Mouse (Mus musculus): ENCODE measurements around the gene 4933406M09Rik.
A peak's percentile ranks its signal among the peaks of the same experiment; 100 is the strongest.

The 4933406M09Rik gene

DNA sequence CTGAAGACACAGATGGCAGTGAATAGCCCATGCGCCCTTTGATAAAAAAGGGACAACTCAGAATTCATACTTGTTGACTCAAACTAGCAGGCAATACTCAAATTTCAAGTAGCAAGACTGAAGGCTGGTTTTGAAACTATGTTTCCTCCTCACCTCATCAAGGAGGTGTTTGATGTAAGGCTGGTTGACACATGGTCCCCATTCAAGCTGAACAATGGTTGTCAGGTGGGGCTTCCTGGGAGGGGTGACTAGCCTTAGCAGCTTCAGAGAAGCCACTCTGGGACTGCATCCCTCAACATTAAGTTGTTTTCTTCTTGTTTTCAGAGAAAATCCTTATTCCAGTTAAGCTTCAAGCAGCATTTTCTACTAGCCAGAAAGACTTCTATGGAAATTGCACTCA, at the start of gene 4933406M09Rik:
Gene 4933406M09Rik, plus strand, starts transcription at position 275 of the 400 bp plus-strand sequence.
- no peak for DNase-seq (ENCODE audit: low spot score in 2 of 2)

DNA sequence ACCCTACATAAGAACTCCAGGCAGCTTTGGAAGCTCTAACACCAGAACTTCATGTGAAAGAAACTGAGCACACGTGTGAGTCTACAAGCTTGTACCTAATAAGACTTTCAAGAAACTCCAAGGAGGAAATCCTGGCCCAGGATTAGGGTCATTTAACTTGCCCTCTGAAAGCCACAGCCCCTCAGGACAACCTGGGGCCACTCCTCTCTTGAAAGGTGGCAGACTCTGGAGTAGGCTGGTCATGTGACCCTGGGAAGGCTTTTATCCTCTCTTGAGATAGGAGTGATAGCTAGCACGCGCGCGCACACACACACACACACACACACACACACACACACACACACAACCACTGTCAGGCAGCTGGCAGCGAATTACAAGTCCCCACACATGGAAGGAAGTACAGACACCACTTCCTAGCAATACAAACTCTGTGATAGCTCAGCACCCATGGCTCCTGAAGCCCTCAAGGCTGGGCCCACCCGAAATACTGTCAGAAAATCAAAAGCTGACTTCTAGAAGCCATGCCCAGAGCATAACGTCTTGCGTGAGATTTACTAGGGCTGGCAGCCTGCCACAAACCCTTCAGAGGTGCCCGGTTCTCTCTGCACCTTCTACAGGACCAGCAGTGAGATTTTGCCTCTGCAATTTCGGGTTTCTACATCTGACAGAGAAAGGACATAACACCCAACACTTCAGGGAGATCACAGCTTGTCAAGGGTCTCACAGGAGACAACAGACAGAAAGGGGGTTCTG, 48.6 kb upstream of the 4933406M09Rik start:
- no peak for DNase-seq (ENCODE audit: low spot score in 2 of 2)

DNA sequence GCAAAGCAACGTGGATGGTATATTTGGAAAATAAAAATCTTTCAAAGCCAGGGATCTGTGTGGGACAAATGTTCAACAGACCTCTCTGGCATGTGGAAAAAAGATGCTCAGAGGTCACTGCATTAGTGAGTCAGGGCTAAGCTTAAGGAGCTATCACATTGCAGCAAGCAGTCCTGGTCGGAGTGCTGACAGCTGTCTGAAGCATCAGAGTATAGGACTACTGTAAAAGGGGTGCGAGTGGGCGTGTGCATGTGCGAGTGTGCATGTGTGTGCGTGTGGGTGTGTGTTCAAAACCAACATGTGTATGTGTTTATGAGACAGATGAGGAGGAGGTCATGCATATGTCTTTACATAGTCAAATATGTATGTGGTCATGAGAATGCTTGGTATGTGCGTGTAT, 46.6 kb upstream of the 4933406M09Rik start:
- no peak for DNase-seq (ENCODE audit: low spot score in 2 of 2)

DNA sequence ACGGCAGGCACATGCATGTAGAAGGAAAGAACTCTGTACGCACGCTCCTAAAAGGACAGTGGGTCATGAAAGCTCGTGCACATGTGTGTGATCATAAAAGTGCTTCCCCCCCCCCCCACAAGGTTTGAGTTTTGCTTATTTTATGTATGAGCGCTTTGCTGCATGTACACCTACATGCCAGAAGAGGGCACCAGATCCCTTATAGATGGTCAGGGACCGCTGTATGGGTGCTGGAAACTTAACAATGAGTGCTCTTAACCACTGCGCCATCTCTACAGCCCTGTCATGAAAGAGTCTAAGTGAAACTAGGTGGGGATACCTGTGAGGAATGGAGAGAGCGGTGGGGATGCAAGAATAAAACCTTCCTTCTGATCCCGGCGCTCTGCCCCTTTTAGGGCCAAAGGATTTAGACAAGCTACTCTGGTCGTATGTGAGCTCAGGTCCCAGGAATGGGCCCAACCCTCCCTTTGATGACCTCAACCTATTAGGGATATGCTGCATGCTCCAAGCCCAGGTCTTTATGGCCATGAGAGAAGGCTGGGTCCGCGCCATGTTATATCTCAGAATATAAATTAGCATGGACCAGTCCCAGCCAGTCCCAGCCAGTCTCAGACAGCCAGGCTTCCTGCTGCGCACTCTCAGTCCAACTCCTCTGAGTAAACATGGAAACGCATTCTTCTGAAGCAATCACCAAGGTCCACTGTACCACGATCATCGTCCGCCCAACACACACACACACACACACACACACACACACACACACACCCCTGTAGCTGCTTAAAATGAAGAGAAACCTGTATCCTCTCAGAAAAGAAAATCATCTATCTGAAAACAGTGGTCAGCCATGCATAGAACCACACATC, 45.8 kb upstream of the 4933406M09Rik start:
- DNase-seq (ENCODE audit: low spot score in 2 of 2) = no peak

DNA sequence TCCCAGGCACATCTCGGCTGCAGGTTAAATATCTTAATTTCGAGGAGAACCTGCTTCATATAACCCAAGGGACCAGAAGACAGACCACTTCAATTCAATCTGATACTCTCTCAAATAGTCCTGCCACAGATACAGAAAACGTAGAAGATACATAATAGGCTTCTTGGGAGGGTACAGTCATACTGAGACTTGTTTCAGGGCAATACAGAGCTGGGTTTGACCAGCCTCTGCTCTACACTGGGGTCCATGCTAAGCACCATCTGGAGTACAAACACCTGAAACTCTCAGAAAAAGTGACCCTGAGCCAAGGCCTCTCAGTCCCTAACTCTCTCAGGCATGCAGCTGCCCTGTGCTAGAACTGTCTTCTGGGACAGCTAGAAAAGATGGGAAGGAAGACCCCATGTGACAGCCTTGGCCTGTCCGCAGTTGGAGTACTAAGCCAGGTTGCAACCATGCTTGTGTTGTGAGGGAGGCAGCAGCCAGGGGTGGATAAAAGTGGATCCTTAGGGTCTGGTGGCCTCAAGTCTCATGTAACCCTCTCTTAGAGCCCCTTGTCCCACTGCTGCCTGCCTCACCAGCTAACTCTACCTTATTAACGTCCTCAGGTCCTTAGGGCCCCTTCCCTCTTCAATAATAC, 44.0 kb upstream of the 4933406M09Rik start:
- DNase-seq (ENCODE audit: low spot score in 2 of 2) = no peak

DNA sequence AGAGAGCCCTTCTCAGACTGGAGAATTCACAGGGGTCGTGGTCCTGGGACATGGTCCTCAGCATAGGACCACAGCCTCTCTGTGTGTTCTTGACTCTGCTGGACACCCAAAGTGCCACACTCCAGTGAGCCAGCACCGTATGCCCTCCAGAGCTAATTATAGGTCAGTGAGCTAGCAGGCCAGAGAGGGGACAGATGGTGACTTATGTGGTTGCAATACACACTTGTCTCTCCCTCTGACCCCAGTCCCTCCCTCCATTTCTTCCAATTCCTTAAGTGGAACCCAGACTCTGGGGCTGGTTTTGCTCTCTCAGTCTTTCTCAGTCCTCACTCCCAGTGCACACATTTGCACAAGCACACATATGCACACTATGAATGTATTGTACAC, 43.5 kb upstream of the 4933406M09Rik start:
- DNase-seq (ENCODE audit: low spot score in 2 of 2) = no peak

DNA sequence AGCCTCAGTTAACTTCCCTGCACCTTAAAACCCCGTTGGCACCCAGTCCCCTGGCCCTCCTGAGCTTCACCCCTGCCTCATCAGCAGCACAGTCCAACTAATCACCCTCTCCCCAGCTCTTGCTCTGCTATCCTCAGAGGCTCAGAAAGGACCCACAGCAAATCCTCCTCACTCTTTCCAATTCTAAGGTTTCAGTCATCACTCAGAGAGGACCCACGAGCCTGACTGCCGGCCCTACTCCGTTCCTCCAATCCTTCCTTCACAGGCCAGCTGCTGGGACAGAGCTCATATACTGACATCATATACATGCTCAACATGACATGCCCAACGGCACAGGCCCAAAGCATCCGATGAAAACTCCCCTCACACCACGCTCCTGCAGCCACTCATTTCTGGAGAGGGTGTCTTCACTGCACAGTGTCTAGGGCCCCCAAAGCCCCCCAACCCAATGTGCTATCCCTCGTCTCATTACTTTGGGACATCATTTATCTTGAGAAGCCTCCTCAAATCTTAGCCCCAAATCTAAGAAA, 42.9 kb upstream of the 4933406M09Rik start:
- no peak for DNase-seq (ENCODE audit: low spot score in 2 of 2)

DNA sequence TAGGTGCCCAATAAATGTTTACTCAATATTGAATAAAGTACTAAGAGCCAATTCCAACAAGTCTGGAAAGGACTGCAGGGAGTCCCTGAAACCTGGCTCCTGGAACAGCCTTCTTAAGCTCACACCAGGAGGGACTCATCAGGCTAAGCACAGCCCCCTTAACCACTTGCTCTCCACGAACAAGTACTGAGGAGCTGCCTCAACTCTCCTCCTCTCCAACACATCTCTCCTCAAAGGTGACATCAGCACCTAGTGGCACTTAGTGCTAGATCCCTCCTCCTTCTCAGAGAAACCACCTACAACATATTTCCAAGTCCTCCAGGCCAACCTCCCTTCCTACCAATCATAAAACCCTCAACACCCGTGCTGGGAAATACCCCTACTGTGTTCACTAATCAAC, 42.2 kb upstream of the 4933406M09Rik start:
- no peak for DNase-seq (ENCODE audit: low spot score in 2 of 2)

DNA sequence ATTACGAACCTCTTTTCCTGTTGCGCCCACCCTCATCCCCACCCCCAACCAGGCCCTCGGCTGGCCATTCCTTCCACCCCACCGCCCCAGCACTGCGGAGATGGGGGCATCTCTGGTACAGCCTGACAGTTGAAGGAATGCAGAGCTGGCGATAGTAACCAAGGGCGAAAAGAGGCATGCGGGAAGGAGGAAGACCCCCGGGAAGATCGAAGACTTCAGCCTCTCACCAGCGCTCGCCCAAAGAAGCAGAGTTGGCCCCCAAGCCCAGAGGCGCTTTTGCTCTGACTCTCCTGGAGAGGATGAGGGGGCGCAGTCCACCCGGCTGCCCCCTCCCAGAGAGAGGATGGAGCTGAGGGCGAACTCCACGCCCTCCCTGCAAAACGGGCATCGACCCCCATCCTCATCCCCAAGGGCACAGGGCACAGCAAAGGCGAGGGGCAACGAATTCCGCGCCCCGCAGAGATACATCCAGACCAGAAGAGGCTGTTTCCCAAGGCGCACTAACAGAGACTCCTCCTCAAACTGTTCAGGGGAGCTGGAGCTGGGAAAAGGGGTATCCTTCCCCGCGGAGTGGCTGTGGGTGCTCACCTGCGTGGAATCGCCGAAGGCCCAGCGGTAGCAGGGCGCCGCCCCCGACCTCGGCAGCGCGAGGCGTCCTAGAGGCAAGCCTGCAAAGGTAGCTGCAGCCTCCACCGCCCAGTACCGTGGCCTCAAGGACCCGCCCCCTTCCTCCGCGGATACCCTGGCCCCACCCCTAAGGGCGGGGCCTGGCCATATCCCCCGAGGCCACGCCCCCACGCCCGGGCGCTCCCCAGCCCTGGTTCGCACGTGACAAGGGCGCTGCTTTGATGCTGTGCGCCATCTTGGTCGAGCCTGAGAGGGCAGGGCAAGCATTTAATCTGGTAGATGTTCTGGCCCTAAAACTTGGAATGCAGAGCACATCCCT, 41.5 kb upstream of the 4933406M09Rik start:
- DNase-seq (ENCODE audit: low spot score in 2 of 2) = peak; percentile 74 to 82

DNA sequence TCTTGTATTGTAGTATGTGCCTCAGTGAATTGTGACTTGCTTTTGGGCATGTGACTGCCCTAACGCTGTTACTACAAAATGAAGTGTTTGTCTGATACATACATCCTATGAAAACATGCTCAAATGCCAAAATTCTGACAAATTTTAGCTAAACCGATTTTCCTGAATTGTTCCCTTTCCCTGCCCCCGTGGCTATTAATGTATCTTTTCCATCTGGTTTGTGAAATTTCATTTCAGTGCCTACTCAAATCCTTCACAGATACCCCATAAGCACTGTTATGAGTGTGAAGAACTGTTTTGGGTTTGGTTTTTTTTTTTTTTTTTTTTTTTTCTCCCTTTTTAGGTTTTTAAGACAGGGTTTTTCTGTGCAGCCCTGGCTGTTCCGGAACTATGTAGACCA, 40.7 kb upstream of the 4933406M09Rik start:
- no peak for DNase-seq (ENCODE audit: low spot score in 2 of 2)

DNA sequence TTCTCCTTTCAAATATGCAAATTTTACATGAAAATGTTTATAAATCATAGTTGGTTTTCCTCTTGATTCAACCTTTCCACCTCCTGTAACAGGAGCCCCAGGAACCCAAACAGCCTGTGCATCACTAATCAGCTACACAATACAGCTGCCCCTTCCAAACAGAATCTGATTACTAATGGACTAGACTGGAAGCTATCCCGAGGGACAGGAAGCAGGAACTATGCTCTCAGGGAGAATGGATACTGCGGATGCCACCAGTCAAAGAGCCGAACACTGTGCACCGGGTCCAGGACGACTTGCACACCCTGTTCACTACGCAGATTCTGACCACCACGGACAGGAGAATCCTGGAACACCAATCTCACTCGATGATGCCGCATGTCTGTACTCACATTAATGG, 37.9 kb upstream of the 4933406M09Rik start:
- DNase-seq (ENCODE audit: low spot score in 2 of 2) = no peak

DNA sequence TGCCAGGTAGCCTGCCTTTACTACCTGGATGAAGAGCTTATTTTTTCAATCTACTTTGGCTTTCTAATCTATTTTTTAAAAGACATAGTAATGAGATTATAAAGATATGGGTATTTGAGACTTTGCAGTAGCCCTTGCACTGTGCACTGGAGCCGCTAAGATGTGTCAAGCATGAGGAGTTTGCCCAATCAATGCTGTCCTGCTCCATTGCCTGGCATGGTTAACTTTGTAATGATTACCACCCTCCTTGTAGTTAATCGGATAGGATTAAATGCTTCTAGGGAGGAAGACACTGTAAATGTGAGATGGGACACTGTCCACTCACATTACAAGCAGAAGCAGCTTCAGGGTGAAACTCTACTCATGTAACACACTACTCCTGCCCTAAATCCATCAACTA, 32.4 kb upstream of the 4933406M09Rik start:
- DNase-seq (ENCODE audit: low spot score in 2 of 2) = no peak

DNA sequence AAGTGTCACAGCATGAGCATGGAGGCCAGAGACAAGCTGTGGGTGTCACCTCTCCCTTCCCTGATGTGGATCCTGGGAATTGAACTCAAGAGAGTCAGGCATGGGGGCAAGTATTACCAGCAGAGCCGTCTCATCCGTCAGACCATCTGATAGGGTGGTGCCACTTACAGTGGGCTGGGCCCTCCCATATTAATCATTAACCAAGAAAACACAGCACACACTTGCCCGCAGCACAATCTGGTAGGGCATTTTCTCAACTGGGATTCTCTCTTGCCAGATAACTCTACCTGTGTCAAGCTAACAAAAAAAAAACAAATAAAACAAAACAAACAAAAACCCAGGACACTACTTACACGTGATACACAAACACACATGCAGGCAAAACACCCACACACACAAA, 28.3 kb upstream of the 4933406M09Rik start:
- DNase-seq (ENCODE audit: low spot score in 2 of 2) = no peak

DNA sequence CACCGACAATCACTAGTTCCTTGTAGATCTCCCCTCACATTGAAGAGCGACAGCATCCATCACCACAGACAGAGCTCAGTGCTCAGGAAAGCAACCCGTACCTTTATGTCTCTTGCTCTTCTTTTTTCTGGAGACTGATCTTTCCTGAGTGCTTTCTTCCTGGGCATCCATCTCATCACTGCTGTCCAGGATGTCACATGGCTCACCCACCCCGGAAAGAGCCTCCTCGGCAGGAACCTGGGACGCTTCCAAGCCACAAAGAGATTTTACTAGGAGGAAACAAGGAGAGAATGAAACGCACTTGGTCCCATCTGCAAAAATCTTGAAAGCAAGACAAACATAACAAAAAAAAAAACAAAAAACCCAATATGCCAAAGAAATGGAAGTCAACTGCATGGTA, 25.1 kb upstream of the 4933406M09Rik start:
- no peak for DNase-seq (ENCODE audit: low spot score in 2 of 2)

DNA sequence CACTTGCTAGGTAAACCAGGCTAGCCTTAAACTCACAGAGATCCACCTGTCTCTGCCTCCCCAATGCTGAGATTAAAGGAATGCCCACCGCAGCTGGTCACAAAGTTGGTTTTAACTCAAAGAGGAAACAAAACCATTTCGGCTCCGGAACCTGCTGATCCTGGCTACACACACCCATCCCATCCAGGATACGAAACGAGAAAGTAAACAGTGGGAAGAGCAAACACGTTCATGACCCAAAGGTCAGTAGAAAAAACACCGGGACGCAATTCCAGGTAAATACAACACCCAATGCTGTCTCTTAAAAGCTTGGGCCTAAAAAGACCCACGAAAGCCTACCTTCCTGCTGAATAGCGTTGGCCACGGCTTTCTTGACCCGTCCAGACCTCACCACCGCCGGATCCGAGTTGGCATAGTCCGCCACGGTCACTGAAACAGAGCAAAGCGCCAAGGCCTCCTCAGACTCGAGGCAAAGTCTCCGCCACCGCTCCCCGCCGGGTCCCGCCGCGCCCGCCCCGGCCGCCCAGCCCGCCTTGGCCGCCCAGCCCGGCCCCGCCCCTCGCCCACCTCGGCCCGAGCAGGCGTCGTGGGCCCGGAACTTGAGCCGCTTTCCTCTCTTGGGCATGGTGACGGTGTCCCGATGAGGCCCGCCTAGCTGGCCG, 24.4 kb upstream of the 4933406M09Rik start:
- DNase-seq (ENCODE audit: low spot score in 2 of 2) = no peak

DNA sequence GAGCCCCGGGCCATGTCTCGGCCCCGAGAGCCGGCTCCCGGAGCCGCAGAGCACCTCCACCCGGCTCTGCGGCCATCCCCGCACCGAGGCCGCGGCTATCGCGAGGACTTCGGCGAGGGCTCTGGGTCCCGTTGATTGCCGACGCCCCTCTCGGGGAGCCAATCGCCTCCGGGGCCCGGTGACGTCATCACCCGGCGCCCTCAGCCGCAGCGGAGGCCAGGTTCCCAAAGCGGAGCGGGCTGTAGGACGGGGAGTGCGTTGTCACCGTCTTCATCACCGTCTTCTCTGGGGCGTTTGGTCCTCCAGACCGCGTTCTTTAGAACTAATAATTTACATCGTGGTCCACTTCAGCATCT, 23.9 kb upstream of the 4933406M09Rik start, which contains the start of gene Tmem183a:
Gene Tmem183a, minus strand, starts transcription at position 123 of the 356 bp plus-strand sequence.
- DNase-seq (ENCODE audit: low spot score in 2 of 2) = peak; percentile 93 to 96

DNA sequence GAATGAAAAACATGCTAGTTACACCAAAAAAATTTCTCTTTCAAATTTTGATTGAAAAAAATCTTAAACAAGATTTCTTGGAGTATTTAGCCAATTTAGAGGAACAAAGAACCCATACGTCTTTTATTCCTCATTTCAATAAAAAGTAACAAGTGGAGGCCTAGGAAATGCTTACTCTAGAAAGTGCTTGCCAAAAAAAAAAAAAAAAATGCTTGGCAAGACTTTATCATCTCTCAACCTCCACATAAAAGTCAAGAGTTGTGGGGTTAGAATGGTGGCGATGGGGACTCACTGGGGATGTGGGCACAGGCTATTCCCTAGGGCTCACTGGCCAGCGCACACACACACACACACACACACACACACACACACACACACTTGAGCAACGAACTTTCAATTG, 22.5 kb upstream of the 4933406M09Rik start:
- DNase-seq (ENCODE audit: low spot score in 2 of 2) = no peak

DNA sequence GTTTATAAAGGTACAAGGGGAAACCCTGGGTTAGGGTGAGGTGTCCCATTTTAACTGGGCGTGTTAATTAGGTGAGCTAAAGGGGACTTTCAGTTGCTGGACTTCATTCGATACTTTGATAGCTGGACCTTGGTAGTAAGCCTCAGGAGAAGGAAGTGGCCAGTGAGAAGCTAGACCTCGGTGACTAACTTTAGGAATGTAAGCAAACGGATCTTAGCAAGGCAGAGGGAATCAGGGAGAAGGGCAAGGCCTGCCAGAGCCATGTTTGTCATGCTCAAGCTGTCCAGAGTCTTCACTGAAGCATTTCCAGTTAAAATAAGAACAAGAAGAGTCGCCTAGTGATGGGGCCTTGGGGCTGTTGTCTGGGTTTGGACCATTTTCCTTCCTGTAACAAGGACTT, 20.2 kb upstream of the 4933406M09Rik start:
- peak in 1 of 2 experiments; percentile 19 for DNase-seq (ENCODE audit: low spot score in 2 of 2)

DNA sequence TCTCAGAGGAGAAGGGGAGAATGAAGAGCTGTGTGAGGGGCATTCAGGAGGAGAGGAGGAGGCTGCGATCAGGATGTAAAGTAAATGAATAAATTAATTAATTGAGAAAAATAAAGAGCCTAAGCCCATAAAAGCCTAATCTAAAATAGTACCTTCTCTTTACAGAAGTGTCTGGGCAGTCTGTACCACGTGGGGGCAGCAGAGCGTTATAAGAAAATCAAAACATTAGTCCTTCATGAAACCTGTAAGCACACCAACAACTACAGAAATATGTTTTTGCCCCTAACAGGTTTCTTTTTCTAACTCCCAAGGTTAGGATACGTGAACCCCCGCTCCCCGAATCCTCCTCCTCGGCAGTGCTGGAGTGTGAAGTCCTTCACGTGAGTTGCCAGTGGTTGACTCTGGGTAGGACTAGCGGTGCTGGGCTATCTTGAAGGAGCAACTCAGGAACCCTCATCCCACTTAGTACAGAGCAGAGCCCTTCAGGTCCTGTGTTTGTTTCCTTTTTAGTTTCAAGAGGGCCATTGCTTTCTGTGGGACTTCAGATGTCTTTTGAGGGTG, 16.9 kb upstream of the 4933406M09Rik start:
- DNase-seq (ENCODE audit: low spot score in 2 of 2) = peak; percentile 66 to 72

DNA sequence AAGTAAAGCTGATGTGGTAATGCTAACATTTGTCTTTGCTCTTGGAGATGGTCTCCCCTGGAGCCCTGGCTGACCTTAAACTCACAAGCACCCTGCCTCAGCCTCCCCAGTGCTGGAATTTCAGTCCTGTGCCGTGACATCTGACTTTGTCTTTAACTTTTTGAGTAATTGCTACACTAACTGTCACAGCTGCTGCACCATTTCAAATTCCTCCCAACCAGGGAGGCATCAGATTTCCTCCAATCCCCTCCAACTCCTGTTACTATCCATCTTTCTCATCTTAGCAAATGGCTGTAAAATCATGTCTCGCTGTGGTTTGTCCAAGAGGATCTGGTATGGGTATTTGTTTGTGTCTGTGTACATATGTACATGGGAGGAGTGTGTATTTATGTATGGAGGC, 11.6 kb upstream of the 4933406M09Rik start:
- DNase-seq (ENCODE audit: low spot score in 2 of 2) = no peak

Data from urinary bladder, postnatal 36 days (tissue).